Mouse (Mus musculus): Measurements from ENCODE around the gene Olfr1023.

The Olfr1023 gene

GRCm38 (mm10) chr2:85885340-85885739 is at the start of gene Olfr1023:
Olfr1023 (plus strand) TSS chr2:85885640.
- CTCF ChIA-PET: no interaction called here

- CTCF ChIA-PET: no interaction called here
Observed at GRCm38 (mm10) chr2:85845383-85845782, 40.1 kb upstream of the Olfr1023 start, which contains the start of gene Olfr1019. Olfr1019 (minus strand) TSS chr2:85845483.

- CTCF ChIA-PET: no interaction called here
Observed at GRCm38 (mm10) chr2:85846730-85847129, 38.7 kb upstream of the Olfr1023 start, which contains the start of gene Olfr1020. Olfr1020 (plus strand) TSS chr2:85847030.

GRCm38 (mm10) chr2:85868294-85868693 is 17.1 kb upstream of the Olfr1023 start, which contains the start of gene Olfr1022:
Olfr1022 (plus strand) TSS chr2:85868594.
- CTCF ChIA-PET: no interaction called here

GRCm38 (mm10) chr2:85904952-85905351 is 19.5 kb downstream of the Olfr1023 start, which contains the start of gene Olfr1024:
Olfr1024 (minus strand) TSS chr2:85905052.
- CTCF ChIA-PET: no interaction called here

- CTCF ChIA-PET: no interaction called here
Observed at GRCm38 (mm10) chr2:85913197-85913596, 27.8 kb downstream of the Olfr1023 start.

GRCm38 (mm10) chr2:85914893-85915292 is 29.5 kb downstream of the Olfr1023 start, which contains the start of gene Olfr1025-ps1:
Olfr1025-ps1 (plus strand) TSS chr2:85915193.
- CTCF ChIA-PET: no interaction called here

GRCm38 (mm10) chr2:85921258-85921657 is 35.8 kb downstream of the Olfr1023 start, which contains the start of gene Olfr1026:
Olfr1026 (plus strand) TSS chr2:85921558.
- CTCF ChIA-PET: no interaction called here
